Mouse (Mus musculus): ENCODE results near the gene Apela.
A peak's percentile ranks its signal among the peaks of the same experiment; 100 is the strongest.

Apela gene

DNA sequence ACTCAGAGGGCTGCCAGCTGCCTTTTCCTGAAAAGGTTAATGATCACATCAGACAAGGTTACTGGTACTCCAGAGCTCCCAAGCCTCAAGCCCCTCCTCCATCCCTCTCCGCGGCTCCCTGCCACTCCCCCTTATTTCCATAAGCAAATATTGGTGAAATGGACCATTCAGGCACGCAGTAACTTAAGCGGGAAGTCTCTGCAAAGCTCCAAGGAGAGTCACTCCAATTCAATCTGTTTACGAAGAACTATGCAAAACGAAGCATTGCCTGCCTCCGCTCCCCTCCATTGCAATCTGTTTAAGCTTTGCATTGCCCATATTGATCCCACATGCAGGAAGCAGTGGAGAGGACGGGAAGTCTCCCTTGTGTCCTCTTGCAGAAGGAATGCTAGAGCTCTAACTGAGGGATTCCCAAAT is at the start of gene Apela:
Gene Apela, minus strand, starts transcription at position 220 of the 417 bp plus-strand sequence.
- DNase-seq: no peak

DNA sequence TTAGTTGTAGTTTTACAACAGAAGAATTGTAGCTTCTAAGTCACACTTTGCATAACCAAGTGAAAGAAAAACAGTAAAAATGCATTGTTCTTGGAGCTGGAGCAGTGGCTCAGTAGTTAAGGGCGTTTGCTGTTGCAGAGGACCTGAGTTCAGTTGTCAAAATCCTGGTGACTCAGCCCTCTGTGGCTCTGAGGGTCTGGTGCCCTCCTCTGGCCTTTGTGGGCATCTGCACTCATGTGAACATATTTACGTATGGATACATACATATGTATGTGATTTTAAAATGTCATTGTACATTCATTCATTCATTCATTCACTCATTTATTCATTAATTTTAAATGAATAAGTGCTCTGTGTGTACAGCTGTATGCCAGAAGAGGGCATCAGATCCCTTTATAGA is 48.5 kb upstream of the Apela start:
- no peak for DNase-seq

DNA sequence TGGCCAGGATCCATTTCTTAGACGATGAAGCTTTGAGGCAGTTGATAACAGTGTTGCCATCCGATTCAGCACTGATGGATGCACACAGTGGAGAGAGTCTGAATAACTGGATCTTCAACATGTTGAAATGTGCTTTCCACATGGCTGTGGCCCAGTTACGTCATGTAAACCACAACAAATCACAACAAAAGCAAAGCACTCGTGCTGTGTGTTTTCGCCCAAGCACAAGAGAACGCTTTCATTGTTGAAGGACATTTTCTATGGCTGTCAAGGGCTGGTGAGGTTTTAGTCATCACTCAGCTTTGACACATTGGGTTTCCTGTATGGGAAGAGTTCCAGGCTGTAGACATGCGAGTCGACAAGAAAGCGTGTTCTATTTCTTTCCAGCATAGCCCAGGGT is 43.6 kb upstream of the Apela start:
- no peak for DNase-seq

DNA sequence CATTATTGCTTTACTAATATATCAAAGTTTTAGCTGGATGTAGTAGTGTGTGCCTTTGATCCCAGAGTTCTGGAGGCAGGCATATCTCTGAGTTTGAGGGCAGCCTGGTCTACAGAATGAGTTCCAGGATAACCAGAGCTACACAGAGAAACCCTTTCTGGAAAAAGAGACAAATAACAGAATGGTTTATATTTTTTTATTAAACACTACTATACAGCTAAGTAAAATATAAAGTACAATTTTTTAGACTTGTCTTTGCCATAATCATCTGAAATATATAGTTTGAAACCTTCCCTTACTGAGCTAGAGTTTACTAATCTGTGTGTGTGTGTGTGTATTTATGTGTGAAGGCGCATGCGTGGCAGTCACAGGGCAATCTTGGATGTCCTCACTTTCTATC is 37.6 kb upstream of the Apela start, which contains the start of gene Gm10663:
Gene Gm10663, plus strand, starts transcription at position 301 of the 400 bp plus-strand sequence.
- no peak for DNase-seq

DNA sequence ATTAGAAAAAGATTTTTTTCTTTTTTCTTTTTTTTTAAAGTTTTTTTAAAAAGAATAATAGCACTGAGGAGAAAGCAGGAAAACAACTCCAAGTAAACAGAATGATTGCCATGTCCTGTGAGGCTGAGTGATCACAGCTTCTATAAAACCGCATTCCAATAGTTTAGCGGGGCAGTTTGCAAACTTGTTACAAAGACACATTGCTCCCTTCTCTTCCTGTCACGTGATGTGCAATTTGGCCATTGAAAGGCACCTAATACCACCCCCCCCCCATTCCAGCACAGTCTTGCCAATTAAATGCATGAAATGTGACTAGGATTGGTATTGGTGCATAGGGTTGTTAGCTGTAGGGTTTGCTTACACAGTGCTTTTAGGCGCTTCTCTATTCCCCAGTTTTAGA is 33.9 kb upstream of the Apela start:
- no peak for DNase-seq

DNA sequence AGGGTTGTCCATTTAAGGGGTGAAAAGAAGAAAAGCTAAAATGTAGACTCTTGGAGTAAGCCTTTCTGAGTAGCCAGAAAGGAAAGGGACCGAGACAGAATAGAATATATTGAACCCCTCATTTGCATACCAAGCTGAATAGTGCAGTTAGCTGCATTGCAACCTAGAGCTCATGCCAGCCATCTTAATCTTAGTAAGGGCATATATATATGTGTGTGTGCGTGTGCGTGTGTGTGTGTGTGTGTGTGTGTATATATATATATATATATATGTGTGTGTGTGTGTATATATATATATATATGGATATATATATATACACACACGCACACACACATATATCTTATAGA is 31.3 kb upstream of the Apela start:
- no peak for DNase-seq

DNA sequence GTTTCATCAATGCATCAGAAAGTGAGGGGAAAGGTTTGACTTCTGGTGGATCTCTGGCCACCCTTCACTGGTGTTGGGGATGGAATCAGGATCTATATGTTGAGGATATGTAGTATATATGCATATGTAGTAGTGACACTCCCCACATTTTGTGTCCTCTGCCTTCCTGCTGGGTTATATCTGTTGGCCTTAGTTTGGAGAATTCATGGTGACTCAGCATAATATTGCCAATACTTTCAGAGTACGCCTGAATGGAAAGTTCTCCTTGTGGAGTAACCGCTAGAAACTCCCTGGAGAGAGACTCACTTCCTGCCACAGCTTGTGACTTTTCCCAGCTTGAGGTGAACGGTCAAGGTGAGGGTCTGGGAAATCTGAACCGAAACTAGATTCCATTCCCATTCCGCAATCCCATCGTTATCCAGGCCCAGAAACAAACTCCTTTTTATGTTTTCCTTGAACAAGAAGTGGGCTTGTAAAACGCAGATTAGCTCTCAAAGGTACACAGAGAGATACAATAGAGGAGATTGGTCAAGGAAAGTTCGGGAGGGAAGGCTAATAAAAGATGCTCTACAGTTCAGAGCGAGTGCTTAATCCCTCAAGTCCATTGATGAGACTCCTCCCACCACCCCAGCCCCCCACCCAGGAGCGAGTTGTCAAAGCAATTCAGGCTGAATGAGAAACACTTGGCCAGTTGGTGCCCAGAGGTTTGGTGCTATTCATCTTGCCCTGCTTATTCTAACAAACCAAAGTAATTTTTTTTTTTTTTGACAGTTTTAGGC is 30.7 kb upstream of the Apela start:
- DNase-seq: no peak

DNA sequence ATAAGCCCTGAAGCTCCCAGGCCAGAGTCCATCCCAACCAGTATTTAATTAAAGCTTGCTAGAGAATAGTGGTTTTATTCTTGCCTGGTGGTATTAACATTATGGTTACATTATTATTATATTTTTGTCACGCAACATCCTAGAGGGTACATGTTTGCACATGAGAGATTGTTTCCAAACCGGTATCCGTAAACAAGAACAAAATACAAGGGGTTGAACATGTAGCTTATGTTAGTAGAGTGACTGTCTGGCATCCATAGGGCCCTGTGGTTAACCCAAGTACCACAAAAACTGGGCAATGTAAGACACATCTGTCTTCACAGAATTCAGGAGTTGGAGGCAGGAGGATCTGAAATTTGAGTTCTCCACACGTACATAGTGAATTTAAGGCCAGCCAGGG is 29.9 kb upstream of the Apela start:
- no peak for DNase-seq

DNA sequence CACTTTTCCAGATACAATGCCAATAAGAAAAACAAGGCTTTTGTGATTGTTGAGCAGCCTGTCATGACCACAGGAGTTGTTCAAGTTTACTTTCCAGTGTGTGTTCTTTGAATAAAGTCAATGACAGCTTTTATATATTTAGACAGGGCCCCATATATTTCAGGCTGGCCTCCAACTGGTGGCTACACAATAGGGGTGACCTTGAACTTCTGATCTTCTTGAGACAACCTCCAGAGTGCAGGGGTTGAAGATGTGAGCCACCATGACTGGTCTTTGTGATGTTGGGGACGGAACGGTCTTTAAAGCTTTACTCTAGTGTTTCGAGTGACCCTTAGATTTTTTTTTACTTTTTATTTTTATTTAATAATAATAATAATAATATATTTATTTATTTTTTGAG is 28.5 kb upstream of the Apela start:
- no peak for DNase-seq

DNA sequence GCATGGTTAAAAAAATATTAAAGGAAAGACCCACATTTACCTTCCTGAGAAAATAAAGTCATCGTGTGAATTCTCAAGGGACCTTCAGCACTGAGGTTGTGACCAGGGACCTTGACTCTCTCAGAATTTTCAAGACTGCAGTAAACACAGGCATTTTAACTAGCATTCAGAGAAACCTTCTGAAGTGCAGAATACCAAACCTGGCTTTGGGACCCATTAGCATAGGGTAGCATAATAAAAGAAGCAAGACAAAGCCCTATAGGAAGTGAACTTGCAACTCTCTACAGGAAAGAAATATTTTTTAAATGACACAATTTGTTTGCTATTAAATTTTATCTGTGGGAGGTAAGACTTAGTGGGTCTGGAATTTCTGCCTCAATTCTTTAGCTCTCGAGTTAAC is 26.9 kb upstream of the Apela start:
- no peak for DNase-seq

DNA sequence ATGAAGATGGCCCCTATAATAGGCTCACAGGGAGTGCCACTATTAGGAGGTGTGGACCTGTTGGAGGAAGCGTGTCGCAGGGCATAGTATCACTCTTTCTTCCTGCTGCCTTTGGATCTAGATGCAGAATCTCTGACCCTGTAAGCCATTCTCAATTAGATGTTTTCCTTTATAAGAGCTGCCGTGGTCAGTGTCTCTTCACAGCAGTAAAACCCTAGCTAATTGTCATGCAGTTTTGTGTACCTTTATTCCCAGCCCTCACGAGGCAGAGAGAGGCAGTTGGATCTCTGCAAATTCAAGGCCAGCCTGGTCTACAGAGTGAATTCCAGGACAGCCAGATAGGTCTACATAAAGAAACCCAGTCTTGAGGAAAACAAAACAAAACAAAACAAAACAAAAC is 25.1 kb upstream of the Apela start:
- DNase-seq: no peak

DNA sequence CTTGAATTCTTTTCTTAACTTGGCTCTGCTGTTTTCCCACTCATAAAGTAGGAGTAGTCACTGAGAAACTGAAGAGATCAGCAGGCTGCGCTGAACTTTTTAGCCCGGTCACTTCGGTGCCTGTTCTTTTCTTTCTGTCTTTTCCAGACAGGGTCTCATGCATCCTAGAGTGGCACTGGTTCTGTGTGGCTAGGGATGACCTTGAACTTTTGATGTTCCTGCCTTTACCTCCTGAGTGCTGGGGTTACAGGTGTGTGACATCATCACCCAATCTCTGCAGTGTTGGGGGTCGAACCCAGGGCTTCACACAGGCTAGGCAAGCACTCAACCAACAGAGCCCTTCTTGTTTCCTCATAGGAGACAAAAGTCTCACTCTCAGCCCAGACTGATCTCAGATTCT is 19.6 kb upstream of the Apela start:
- no peak for DNase-seq

DNA sequence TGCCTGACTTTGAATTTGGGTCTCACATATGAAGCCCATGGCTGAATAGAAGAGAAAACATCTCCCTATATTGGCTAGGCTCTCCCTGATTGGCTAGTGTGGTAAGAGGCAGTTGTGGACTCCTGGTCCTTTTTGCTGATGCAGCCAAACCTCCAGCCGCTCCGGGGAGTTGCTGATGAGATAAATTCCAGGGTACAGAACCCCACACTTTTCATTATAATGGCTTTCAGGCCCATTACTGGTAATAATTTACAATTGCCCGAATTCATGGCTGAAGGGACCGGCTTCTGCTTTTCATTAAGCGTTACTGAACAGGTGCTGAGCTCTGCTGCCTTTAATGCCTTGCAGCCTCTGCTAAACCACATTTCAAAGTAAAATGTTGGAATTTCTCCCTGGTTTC is 16.8 kb upstream of the Apela start:
- DNase-seq: no peak

DNA sequence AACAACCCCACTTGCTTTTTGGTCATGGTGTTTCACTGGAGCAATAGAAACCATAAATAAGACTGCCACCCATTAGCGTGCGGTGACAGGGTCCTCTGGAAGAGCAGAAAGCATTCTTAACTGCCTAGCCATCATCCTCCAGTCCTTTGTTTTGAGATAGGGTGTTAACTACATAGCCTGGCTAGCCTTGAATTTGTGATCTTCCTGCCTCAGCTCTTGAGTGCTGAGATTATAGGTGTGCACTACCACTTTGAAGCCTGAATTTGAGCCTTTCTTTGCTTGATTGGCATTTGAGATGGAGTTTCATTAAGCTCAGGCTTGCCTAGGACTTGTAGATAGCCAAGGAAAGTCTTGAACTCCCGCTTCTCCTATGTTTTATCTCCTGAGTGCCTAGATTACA is 16.4 kb upstream of the Apela start:
- DNase-seq: no peak

DNA sequence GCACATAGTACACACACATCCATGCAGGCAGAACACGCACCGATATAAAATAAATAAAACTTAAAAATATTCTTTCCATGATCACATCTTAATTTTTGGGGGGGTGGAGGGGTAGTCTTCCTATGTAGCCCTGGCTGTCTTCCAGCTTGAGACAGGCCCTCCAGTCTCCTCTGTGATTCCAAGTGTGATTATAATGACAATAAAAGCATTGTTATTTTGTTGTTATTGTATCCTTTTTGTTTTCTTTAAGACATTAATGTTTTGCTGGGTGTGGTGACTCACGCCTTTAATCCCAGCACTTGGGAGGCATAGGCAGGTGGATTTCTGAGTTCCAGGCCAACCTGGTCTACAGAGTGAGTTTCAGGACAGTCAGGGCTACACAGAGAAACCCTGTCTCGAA is 10.7 kb upstream of the Apela start:
- no peak for DNase-seq

DNA sequence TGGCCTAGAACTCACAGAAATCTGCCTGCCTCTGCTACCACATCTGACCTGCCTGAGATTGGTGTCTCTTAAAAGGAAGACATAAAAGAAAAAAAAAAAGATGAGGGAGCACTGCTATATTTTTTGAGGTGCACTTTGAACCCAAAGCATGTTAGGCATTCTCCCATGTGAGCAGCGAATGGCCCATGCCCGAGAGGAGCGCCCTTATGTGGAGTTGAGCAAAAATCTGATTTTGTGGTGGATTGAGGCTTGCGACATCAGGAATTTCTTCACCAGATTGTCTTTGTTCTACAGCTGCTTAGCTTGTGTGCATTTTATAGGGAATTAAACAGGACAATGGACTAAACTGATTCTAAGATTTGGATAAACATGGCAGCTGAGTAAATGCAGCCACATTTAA is 10.1 kb upstream of the Apela start:
- no peak for DNase-seq

DNA sequence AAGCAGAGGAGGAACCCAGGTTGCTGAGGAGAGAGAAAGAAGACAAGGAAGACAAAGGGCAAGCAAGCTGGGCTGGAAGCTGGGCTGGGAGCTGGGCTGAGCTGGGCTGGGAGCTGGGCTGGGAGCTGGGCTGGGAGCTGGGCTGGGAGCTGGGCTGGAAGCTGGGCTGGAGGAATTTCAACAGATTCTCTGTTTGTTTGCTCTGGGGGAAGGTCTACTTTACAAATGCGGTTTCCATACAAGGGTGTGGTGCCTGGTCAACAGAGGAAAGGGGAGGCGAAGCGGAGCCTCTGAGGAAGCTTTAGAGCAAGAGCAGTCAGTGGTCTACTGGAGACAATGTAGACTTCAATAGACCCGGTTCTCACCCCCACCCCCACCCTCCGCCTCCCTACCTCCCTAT is 9.4 kb upstream of the Apela start:
- DNase-seq: no peak

DNA sequence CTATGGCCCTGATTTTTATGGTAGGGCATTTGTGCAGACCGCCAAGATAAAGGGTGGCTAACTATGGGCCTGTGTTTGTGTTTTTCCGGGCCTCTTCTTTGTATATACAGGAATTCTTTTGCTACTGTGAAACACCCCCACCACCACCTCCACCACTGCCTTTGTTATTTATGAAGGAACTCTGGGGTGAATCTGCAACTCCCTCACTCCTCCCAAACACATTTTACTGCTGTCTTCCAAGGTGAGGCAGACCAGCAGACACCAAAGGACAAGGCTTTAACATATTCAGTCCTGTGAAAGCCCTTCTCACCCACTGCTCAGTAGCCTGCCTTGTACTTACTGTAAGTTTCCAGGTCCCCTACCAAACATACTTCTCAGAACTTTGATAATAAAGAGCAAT is 3.0 kb downstream of the Apela start:
- no peak for DNase-seq

DNA sequence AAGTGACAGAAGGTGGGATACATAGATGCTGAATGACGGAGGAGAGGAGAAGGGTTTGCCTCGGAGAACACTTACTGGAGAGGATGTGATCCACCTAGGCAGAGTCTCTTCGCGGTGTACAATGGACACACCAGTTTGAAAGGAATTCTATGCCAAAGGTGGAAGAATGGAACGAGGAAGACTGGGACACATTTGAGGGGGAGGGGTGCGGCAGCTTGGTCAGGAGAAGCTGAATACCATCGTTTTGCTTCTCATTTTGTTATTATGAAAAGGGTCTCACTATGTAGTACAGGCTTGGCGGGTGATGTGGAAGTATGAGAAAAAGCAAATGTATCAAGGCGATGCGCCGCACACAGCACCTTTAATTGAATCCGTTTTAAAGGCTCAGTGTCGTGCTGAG is 4.1 kb downstream of the Apela start:
- no peak for DNase-seq

DNA sequence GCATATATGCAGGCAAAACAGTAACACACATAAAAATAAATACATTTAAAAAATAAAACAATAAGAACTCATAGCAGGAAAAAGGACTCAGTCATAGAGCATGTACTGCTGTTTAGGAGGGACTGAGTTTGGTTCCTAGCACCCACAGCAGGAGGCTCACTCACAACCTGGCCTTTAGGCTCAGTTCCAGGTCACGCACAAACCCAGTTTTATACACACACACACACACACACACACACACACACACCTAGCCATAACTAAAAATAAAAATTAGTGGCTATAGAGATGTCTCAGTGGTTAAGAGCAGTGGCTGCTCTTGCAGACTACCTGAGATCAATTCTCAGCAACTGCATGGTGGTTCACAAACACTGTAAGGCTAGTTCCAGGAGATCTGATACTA is 5.0 kb downstream of the Apela start:
- DNase-seq: no peak

DNA sequence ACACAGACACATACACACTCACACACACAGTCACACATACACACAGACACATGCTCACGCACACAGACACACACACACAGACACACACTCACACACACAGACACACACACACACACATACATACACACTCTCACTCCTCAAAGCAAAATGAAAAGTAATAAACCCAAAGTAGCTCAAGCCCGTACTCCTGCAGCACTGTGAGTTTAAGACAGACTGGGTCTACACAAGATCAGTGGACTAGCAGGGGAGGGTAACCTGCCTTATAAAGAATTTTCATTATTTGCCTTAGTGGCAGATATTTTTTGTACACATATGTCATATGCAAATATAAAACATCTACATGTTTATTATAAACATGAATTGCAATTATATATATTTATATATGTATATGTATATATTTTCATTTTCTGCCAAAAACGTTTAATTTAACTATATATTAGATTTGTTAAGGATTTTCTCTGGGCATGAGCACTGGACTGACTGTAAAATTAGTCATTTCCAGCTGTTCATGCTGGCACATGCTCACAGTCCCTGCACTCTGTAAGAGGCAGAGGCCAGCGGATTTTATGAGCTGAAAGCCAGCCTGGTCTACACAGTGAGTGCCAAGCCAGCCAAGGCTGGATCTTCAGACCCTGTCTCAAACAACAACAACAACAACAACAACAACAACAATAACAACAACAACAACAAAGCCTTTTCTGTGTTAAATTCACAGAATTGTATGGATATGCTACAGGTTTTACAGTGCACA is 6.2 kb downstream of the Apela start:
- DNase-seq: no peak

DNA sequence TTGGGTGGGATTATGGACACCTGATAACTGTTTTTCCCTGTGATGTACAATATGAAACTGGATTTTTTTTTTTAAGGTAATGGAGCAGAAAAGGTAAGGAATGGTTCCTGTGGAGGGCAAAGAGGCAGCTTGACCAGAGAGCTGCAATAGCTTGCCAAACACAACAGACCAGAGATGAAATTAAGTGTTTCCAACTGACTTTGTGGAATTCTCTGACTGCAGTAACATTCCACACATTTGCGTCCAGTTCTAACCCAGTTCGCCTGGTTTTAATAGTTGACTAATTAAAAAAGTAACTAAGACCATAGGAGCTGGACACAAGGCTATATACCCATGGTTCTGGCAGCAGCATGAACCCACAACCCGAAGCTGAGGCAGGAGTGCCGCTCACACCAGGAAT is 7.4 kb downstream of the Apela start:
- DNase-seq: no peak

DNA sequence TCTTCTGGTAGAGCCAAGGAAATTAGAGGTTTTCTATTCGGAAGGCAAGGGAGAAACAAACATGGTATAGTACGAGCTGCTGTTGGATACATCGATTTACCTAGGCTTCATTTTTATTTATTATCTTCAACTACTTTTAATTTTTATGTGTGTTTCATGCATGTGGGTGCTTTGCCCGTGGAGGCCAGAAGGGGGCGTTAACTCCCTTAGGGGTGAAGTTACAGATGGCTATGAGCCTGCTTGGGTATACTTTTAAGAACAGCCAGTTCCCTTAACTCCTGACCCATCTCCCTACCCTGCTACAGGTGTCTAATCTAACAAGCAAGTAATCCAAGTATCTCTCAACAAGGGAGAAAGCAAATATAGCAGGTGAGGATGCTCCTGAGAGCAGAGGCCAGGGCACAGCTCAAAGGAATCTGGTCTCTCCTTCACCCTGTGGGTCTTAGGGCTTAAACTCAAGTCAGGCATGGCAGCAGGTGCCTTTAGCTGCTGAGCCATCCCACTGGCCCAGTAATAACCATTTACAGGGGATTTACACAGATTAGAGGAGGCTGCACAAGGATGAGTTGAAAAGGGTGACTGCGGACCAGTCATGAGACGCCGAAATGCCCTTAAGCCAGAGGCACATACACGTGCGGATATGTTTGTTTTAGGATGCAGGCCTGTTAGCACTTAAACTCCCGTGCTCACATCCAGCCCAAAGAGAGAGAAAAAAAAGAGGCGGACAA is 8.0 kb downstream of the Apela start:
- no peak for DNase-seq

DNA sequence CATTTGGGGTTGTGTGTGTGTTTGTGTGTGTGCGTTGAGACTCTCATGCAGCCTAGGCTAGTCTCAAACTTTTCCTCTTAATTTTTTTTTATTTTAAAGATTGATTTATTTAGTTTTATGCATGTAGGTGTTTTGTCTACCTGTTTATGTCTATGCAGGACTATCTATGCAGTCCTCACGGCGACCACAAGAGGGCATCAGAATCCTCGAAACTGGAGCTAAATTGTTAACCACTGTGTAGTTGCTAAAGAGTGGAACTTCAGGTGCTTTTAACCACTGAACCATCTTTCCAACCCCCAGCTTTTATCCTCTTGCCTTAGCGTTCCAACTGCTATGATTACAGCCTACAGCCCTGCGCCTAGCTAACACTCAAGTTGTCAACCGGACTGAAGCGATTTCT is 14.7 kb downstream of the Apela start:
- peak; percentile 22 for DNase-seq

All from cerebellum, adult 8-10 months (tissue).